Mouse (Mus musculus): ENCODE measurements around the gene Gosr2.

GRCm38 (mm10) chr11:103707005-103707404 lies 9.3 kb upstream of the Gosr2 start:
- no peak for TF ChIP-seq CTCF (IDR thresholded peaks at IDR 0.05; ENCODE audit: low read depth)
- no peak for TF ChIP-seq EP300 (IDR thresholded peaks at IDR 0.05; ENCODE audit: low read depth)

Measured in liver, embryonic 14.5 days (tissue).